Mouse (Mus musculus) limb, embryonic 13.5 days (tissue): Measurements from ENCODE around the gene Mrpl20. TPM values are rescaled to one million over a fixed set of nuclear protein-coding genes. Genes with fewer than 3 reads are reported as not detected.

Experiments used
- ATAC-seq: fragments of 200-750 bp; cut with Nextera tagmentation; 2 replicates; pipeline ENCODE4 v1.8.0; 2017; ENCODE audit warnings: low read depth, moderate number of reproducible peaks, moderate TSS enrichment; ENCODE audit not compliant: low FRiP score
- H3K27ac ChIP-seq: fragments of 300-500 bp; sonication (generic); 2 replicates; pipeline ENCODE4 v1.5.1; 2015; ENCODE audit warnings: inconsistent platforms, mild to moderate bottlenecking, moderate library complexity
- H3K27me3 ChIP-seq: fragments of 300-500 bp; sonication (generic); 2 replicates; pipeline ENCODE4 v1.6.1; 2015; ENCODE audit warnings: mild to moderate bottlenecking, inconsistent platforms
- H3K36me3 ChIP-seq: fragments of 300-500 bp; sonication (generic); 2 replicates; pipeline ENCODE4 v1.6.1; 2015; ENCODE audit warnings: inconsistent platforms, mild to moderate bottlenecking, moderate library complexity
- H3K4me1 ChIP-seq: fragments of 300-500 bp; sonication (generic); 2 replicates; pipeline ENCODE4 v1.6.1; 2015; ENCODE audit warnings: inconsistent platforms
- H3K4me2 ChIP-seq: fragments of 300-500 bp; sonication (generic); replicated peaks from 2 replicates; pipeline ENCODE4 v1.6.1; 2015; ENCODE audit warnings: inconsistent platforms, mild to moderate bottlenecking, moderate library complexity
- H3K4me3 ChIP-seq: fragments of 300-500 bp; sonication (generic); 2 replicates; pipeline ENCODE4 v1.5.1; 2015; ENCODE audit warnings: moderate library complexity, mild to moderate bottlenecking, inconsistent platforms
- H3K9ac ChIP-seq: fragments of 300-500 bp; sonication (generic); 2 replicates; pipeline ENCODE4 v1.6.1; 2015; ENCODE audit warnings: mild to moderate bottlenecking, inconsistent platforms
- H3K9me3 ChIP-seq: fragments of 300-500 bp; sonication (generic); 2 replicates; pipeline ENCODE4 v1.6.1; 2016; ENCODE audit warnings: inconsistent platforms
- WGBS: fragments of 180-500 bp; shearing (Covaris S2); methylation state at CpG from one replicate; pipeline ENCODE4 v1.1.7; 2015; 5-methylcytosine and 5-hydroxymethylcytosine counted together
- polyA plus RNA-seq: library from polyadenylated mRNA; unstranded; fragments of >200 nt; fragmentation: Nextera tagmentation; extraction: Ambion mirVana; gene quantifications from 2 replicates; pipeline ENCODE4 v1.2.1, GENCODE M21; 2015

Mrpl20 gene
- polyA plus RNA-seq, result 213 and 220 TPM in 2 replicates

GRCm38 (mm10) chr4:155802741-155803339, at the start of gene Mrpl20:
Gene Mrpl20, plus strand, starts transcription at chr4:155802878.
- 9% methylated on average over 12 of the region's 12 CpGs for WGBS
- no peak for ATAC-seq

GRCm38 (mm10) chr4:155757011-155757410, 45.7 kb upstream of the Mrpl20 start:
- Histone ChIP-seq H3K9ac (no peak overlapping the region), H3K4me1 (peaks cover 28% of the 10 kb centered on the region), H3K27ac (no peak overlapping the region), H3K36me3 (peaks cover 59% of the 10 kb centered on the region), H3K27me3 (no peaks in the 10 kb centered on the region), H3K4me2 (no peak overlapping the region), H3K4me3 (no peak overlapping the region), H3K9me3 (no peaks in the 10 kb centered on the region)
- WGBS, result 92% methylated on average over 12 of the region's 12 CpGs
- ATAC-seq, result no peak

More at GRCm38 (mm10) chr4:155802741-155803339, at the start of gene Mrpl20:
- Histone ChIP-seq H3K4me2 (peak within 1 kb of the TSS; percentile 75), H3K4me3 (peak within 1 kb of the TSS; percentile 93), H3K9me3 (no peaks in the 10 kb centered on the region), H3K9ac (peak within 1 kb of the TSS; percentile 89), H3K27me3 (no peaks in the 10 kb centered on the region), H3K36me3 (peaks cover 27% of the 10 kb centered on the region), H3K4me1 (peaks cover 19% of the 10 kb centered on the region), H3K27ac (peak within 1 kb of the TSS; percentile 44; the same call in 1 of the 2 replicates)

- no peak for ATAC-seq
- H3K27ac ChIP-seq, result no peak overlapping the region
- peak overlapping the region; percentile 87 for H3K9ac ChIP-seq
- 4% methylated on average over 10 of the region's 10 CpGs for WGBS
- peaks cover 31% of the 10 kb centered on the region for H3K36me3 ChIP-seq
- H3K4me2 ChIP-seq, result peak overlapping the region; percentile 98
- H3K4me1 ChIP-seq, result peaks cover 28% of the 10 kb centered on the region
- no peaks in the 10 kb centered on the region for H3K27me3 ChIP-seq
- H3K9me3 ChIP-seq, result no peaks in the 10 kb centered on the region
- peak overlapping the region; percentile 91 for H3K4me3 ChIP-seq
These were observed 42.6 kb upstream of the Mrpl20 start for GRCm38 (mm10) chr4:155759862-155760612.

GRCm38 (mm10) chr4:155760613-155761355, 41.9 kb upstream of the Mrpl20 start, which contains the start of gene Atad3a:
Gene Atad3a, minus strand, starts transcription at chr4:155761093.
- H3K36me3 ChIP-seq, result peaks cover 24% of the 10 kb centered on the region
- ATAC-seq, result peak; percentile 96
- H3K4me3 ChIP-seq, result peak within 1 kb of the TSS; percentile 91
- H3K4me1 ChIP-seq, result peaks cover 28% of the 10 kb centered on the region
- no peaks in the 10 kb centered on the region for H3K9me3 ChIP-seq
- 1% methylated on average over 68 of the region's 68 CpGs for WGBS
- peak within 1 kb of the TSS; percentile 98 for H3K4me2 ChIP-seq
- peak within 1 kb of the TSS; percentile 29; the same call in 1 of the 2 replicates for H3K27ac ChIP-seq
- H3K27me3 ChIP-seq, result no peaks in the 10 kb centered on the region
- peak within 1 kb of the TSS; percentile 90 for H3K9ac ChIP-seq

DNA sequence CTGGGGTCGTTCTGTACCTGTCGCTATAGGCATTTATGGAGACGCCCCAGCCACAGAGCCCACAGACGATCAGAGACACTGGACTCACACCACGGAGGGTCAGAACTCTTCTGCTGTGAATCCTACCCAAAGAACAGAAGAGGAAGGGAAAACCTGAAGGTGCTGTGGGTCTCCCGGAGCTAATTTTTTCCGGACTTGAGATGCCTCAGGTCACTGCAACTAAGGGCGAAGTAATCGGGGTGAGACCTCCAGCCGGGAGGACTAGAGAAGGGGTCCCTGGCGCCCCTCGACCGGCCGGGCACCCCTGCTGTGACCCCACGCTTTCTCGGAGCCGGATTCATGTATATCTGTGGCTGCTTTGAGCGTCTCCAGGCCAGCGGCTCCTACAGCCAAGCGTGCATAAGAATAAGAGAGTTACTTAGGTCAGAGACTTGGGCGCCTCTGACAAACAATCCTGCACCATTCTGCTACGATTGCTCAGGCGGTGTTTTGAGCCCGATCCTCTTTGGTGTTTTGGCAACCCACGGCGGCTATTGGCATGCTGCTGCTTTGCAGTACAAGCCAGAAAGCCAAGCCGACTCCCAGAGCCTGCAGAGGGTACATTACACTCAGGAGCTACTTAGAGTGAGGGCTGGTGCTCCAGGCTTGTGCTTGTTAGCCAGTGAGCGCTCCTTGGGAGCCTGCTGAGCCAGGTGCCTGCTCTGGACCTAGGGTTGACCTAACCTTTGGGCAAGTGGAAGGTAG, 41.1 kb upstream of the Mrpl20 start:
- H3K4me3 ChIP-seq, result peak overlapping the region; percentile 91
- ATAC-seq, result peak; percentile 11; the same call in 1 of the 2 replicates
- WGBS, result 3% methylated on average over 28 of the region's 28 CpGs
- peak overlapping the region; percentile 90 for H3K9ac ChIP-seq
- H3K36me3 ChIP-seq, result peaks cover 16% of the 10 kb centered on the region
- H3K4me1 ChIP-seq, result peaks cover 28% of the 10 kb centered on the region
- no peaks in the 10 kb centered on the region for H3K27me3 ChIP-seq
- H3K9me3 ChIP-seq, result no peaks in the 10 kb centered on the region
- H3K4me2 ChIP-seq, result peak overlapping the region; percentile 98
- H3K27ac ChIP-seq, result peak overlapping the region; percentile 29; the same call in 1 of the 2 replicates

- H3K9me3 ChIP-seq, result no peaks in the 10 kb centered on the region
- peak overlapping the region; percentile 98 for H3K4me2 ChIP-seq
- H3K4me1 ChIP-seq, result peaks cover 28% of the 10 kb centered on the region
- peaks cover 8% of the 10 kb centered on the region for H3K36me3 ChIP-seq
- WGBS, result 88% methylated on average over 3 of the region's 3 CpGs
- no peak overlapping the region for H3K4me3 ChIP-seq
- ATAC-seq, result no peak
- no peak overlapping the region for H3K9ac ChIP-seq
- H3K27ac ChIP-seq, result no peak overlapping the region
- H3K27me3 ChIP-seq, result no peaks in the 10 kb centered on the region
These were observed 40.3 kb upstream of the Mrpl20 start for GRCm38 (mm10) chr4:155762357-155762756.

GRCm38 (mm10) chr4:155769496-155769879, 33.2 kb upstream of the Mrpl20 start:
- 61% methylated on average over 5 of the region's 5 CpGs for WGBS
- H3K36me3 ChIP-seq, result no peaks in the 10 kb centered on the region
- peaks cover 24% of the 10 kb centered on the region for H3K27me3 ChIP-seq
- H3K4me2 ChIP-seq, result peak overlapping the region; percentile 79
- peak overlapping the region; percentile 78; the same call in 1 of the 2 replicates for H3K27ac ChIP-seq
- no peaks in the 10 kb centered on the region for H3K9me3 ChIP-seq
- H3K4me3 ChIP-seq, result peak overlapping the region; percentile 58
- H3K9ac ChIP-seq, result peak overlapping the region; percentile 88
- peaks cover 25% of the 10 kb centered on the region for H3K4me1 ChIP-seq
- ATAC-seq, result no peak

- H3K9me3 ChIP-seq, result no peaks in the 10 kb centered on the region
- H3K27ac ChIP-seq, result peak overlapping the region; percentile 78
- peak overlapping the region; percentile 79 for H3K4me2 ChIP-seq
- peaks cover 30% of the 10 kb centered on the region for H3K4me1 ChIP-seq
- H3K9ac ChIP-seq, result peak overlapping the region; percentile 88
- H3K4me3 ChIP-seq, result peak overlapping the region; percentile 58
- ATAC-seq, result peak; percentile 86
- WGBS, result under 1% methylated on average over 39 of the region's 39 CpGs
- no peaks in the 10 kb centered on the region for H3K36me3 ChIP-seq
- H3K27me3 ChIP-seq, result peaks cover 24% of the 10 kb centered on the region
These were observed 32.7 kb upstream of the Mrpl20 start for GRCm38 (mm10) chr4:155769880-155770512.

DNA sequence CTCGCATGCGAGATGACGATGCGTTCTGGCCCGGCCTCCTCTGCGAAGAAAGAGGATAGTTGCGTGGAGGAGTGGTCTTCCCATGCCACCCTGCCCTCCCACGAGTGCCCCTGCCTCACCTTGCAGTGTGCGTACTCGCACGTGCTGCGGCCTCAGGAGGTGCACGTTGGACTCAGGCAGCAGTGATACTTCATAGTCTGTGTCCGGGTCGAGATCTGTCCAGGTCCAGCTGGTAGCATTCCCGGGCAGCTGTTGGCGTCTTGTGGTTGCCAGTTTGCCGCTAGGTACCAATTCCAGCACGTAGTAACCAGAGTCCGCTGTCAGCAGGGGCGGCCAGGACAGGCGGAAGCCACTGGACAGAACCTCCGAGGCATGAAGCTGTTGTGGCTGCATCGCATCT, 32.1 kb upstream of the Mrpl20 start:
- no peak overlapping the region for H3K27ac ChIP-seq
- H3K4me2 ChIP-seq, result peak overlapping the region; percentile 79
- H3K36me3 ChIP-seq, result no peaks in the 10 kb centered on the region
- 42% methylated on average over 24 of the region's 24 CpGs for WGBS
- peak; percentile 3; the same call in 1 of the 2 replicates for ATAC-seq
- peaks cover 35% of the 10 kb centered on the region for H3K4me1 ChIP-seq
- H3K4me3 ChIP-seq, result peak overlapping the region; percentile 58
- H3K27me3 ChIP-seq, result peaks cover 29% of the 10 kb centered on the region
- H3K9ac ChIP-seq, result peak overlapping the region; percentile 88
- H3K9me3 ChIP-seq, result no peaks in the 10 kb centered on the region

DNA sequence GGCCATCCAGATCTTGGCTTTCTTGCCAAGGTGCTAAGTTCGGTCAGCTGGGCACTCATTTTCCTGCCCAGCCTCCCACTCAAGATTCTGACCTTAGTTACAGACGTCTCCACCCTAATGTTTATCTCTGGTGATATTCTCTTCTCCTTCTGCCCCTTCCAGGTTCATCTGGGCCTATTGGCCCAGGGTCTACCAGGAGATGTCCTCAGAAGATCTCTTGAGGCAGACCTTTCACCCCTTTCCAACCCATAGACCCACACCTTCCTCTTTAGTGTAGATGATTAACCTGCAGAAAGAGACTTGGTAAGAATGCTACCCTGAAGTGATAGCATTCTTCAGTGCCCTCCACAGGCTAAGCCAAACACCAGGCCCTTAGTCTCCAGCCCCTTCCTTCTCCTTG, 31.0 kb upstream of the Mrpl20 start:
- H3K27ac ChIP-seq, result no peak overlapping the region
- peaks cover 35% of the 10 kb centered on the region for H3K4me1 ChIP-seq
- H3K9me3 ChIP-seq, result no peaks in the 10 kb centered on the region
- no peaks in the 10 kb centered on the region for H3K36me3 ChIP-seq
- no peak overlapping the region for H3K9ac ChIP-seq
- ATAC-seq, result no peak
- H3K4me3 ChIP-seq, result no peak overlapping the region
- H3K27me3 ChIP-seq, result peaks cover 32% of the 10 kb centered on the region
- WGBS, result 85% methylated on average over 2 of the region's 2 CpGs
- H3K4me2 ChIP-seq, result no peak overlapping the region

- Histone ChIP-seq H3K9me3 (no peaks in the 10 kb centered on the region), H3K27ac (no peak overlapping the region), H3K4me2 (no peak overlapping the region), H3K9ac (0 out of 2 replicates have a peak overlapping the region, but pooled peaks have one; percentile 19), H3K4me1 (peaks cover 35% of the 10 kb centered on the region), H3K27me3 (peaks cover 32% of the 10 kb centered on the region), H3K4me3 (no peak overlapping the region), H3K36me3 (no peaks in the 10 kb centered on the region)
- WGBS, result 88% methylated on average over 13 of the region's 13 CpGs
- ATAC-seq, result no peak
These were observed 29.9 kb upstream of the Mrpl20 start for GRCm38 (mm10) chr4:155772786-155773185.
